Mouse (Mus musculus): ENCODE results near the gene Tep1. TPM values are rescaled to one million over a fixed set of nuclear protein-coding genes. Genes with fewer than 3 reads are reported as not detected.

Tep1 gene
- polyA plus RNA-seq, 1 experiment: 37.8 TPM

DNA sequence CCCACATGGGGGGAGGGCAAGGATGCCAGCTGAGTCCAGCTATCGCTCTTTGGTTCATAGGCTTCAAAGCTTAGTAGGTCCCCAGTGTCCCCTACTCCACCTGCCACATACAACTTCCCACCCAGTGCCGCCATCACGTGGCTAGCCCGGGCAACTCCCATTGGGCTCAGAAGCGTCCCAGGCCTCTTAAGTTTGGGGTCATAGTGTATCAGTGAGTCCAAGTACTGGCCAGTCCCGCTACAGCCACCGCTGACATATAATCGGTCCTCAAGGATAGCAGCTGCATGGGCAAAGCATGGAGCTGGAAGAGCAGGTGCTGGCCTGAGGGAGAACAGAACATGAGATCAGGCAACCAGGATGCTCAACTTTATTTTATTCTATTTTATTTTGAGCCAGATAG lies 21.3 kb upstream of the Tep1 start:
- 93% methylated on average over 8 of the region's 8 CpGs for WGBS
- H3K4me3 ChIP-seq (ENCODE audit: extremely low read depth, insufficient read depth, insufficient read length): no peak overlapping the region

DNA sequence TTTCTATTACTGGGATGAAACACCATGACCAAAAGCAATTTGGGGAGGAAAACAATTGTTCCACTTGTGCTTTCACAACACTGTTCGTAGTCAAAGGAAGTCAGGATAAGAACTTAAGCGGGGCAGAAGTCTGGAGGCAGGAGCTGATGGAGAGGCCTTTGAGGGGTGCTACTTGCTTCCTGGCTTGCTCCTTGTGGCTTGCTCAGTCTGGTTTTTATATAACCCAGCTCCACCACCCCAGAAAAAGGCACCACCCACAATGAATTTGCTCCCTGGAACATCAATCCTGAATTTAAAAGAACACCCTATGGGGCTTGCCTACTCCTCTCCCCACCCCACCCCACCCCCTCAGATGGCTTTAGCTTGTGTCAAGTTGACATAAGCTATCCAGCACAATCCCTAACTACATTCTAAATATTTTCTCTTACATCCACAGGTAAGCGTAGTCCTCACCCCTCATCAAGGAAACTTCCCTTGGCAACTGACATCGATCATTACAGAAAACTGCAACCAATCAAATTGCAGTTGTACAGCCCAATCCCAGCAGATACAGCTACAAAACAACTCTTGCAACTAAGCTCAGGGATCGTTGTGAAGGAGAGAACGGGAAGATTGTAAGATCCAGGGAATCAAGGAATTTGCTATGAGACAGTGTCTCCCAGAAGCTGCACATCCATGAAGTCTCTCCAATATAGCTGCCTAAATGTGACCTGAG lies 6.0 kb upstream of the Tep1 start:
- DNase-seq (ENCODE audit: low read depth in 1 of 2, low spot score in 2 of 2): no peak
- Histone ChIP-seq H3K27me3 (ENCODE audit: control insufficient read depth, insufficient read depth, low read length) (no peaks in the 10 kb centered on the region), H3K27ac (ENCODE audit: insufficient read depth, low read length) (no peak overlapping the region), H3K4me3 (ENCODE audit: extremely low read depth, insufficient read depth, insufficient read length) (no peak overlapping the region), H3K36me3 (ENCODE audit: control insufficient read depth, insufficient read depth, low read length) (no peaks in the 10 kb centered on the region), H3K4me1 (ENCODE audit: control insufficient read depth, insufficient read depth, insufficient read length) (no peaks in the 10 kb centered on the region)
- TF ChIP-seq CTCF (IDR thresholded peaks at IDR 0.05; ENCODE audit: extremely low read depth, insufficient read depth, insufficient read length, insufficient replicate concordance): no peak
- no peak for TF ChIP-seq POLR2A (IDR thresholded peaks at IDR 0.05; ENCODE audit: low read depth, low read length)
- WGBS: 90% methylated on average over 6 of the region's 6 CpGs

More for the DNA sequence above, 21.3 kb upstream of the Tep1 start:
- Histone ChIP-seq H3K36me3 (ENCODE audit: control insufficient read depth, insufficient read depth, low read length) (no peaks in the 10 kb centered on the region), H3K27me3 (ENCODE audit: control insufficient read depth, insufficient read depth, low read length) (no peaks in the 10 kb centered on the region), H3K27ac (ENCODE audit: insufficient read depth, low read length) (no peak overlapping the region), H3K4me1 (ENCODE audit: control insufficient read depth, insufficient read depth, insufficient read length) (no peaks in the 10 kb centered on the region)
- TF ChIP-seq POLR2A (IDR thresholded peaks at IDR 0.05; ENCODE audit: low read depth, low read length) (no peak), CTCF (IDR thresholded peaks at IDR 0.05; ENCODE audit: extremely low read depth, insufficient read depth, insufficient read length, insufficient replicate concordance) (no peak)
- no peak for DNase-seq (ENCODE audit: low read depth in 1 of 2, low spot score in 2 of 2)

DNA sequence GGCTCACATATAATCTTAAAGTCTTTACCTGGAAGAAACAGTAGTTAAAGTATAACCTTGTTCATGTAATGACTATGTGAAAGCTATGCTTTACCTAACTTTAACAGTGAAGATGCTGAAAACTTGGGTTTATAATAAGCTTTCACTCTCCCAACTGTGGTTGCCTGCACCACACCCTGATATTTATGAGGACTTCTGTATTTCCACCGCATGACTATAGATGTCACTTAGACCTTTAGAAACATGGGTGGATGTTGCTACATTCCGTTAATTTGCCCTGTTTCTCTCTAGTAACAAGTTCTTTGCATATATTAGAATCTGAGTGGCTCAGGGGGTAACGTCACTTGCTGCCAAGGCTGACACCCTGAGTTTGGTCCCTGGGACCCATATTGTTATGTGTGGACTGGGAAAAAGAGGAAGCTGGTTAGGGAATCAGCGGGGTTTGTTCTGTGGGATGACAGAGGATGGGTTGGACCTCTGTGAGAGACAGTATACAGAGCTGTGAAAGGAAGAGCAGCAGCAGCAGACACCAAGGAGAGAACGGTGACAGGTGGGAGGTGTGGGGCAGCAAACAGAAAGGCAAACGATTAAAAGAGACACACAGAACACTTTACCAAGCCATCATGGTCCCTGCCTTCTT lies 5.4 kb upstream of the Tep1 start:
- 71% methylated on average over 6 of the region's 6 CpGs for WGBS
- TF ChIP-seq POLR2A (IDR thresholded peaks at IDR 0.05; ENCODE audit: low read depth, low read length) (no peak), CTCF (IDR thresholded peaks at IDR 0.05; ENCODE audit: extremely low read depth, insufficient read depth, insufficient read length, insufficient replicate concordance) (no peak)
- Histone ChIP-seq H3K4me3 (ENCODE audit: extremely low read depth, insufficient read depth, insufficient read length) (no peak overlapping the region), H3K36me3 (ENCODE audit: control insufficient read depth, insufficient read depth, low read length) (no peaks in the 10 kb centered on the region), H3K4me1 (ENCODE audit: control insufficient read depth, insufficient read depth, insufficient read length) (peaks cover 2% of the 10 kb centered on the region; the same call in 1 of the 2 replicates), H3K27ac (ENCODE audit: insufficient read depth, low read length) (no peak overlapping the region), H3K27me3 (ENCODE audit: control insufficient read depth, insufficient read depth, low read length) (no peaks in the 10 kb centered on the region)
- DNase-seq (ENCODE audit: low read depth in 1 of 2, low spot score in 2 of 2): no peak

DNA sequence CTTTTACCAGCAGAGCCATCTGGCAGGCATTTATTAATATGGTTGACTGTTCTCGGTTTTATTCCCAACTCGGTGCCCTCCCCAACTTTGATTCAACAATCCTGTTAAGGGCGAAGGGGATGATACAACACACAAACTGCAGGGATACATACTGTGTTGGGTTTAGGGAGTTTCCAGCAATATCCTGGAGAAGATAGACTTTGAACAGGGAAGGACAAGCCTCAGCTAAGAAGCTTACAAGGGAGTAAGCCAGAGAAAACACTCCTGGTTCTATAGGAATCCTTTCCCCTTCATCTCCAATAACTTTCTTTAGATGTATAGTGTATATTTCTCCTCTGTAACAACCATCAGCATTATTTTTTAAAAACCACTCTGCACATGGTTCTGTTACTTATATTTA lies 4.8 kb upstream of the Tep1 start:
- Histone ChIP-seq H3K27ac (ENCODE audit: insufficient read depth, low read length) (no peak overlapping the region), H3K36me3 (ENCODE audit: control insufficient read depth, insufficient read depth, low read length) (no peaks in the 10 kb centered on the region), H3K4me3 (ENCODE audit: extremely low read depth, insufficient read depth, insufficient read length) (no peak overlapping the region), H3K27me3 (ENCODE audit: control insufficient read depth, insufficient read depth, low read length) (no peaks in the 10 kb centered on the region), H3K4me1 (ENCODE audit: control insufficient read depth, insufficient read depth, insufficient read length) (peaks cover 3% of the 10 kb centered on the region; the same call in 1 of the 2 replicates)
- WGBS: 90% methylated on average over 3 of the region's 3 CpGs
- no peak for DNase-seq (ENCODE audit: low read depth in 1 of 2, low spot score in 2 of 2)
- TF ChIP-seq CTCF (IDR thresholded peaks at IDR 0.05; ENCODE audit: extremely low read depth, insufficient read depth, insufficient read length, insufficient replicate concordance) (no peak), POLR2A (IDR thresholded peaks at IDR 0.05; ENCODE audit: low read depth, low read length) (no peak)

DNA sequence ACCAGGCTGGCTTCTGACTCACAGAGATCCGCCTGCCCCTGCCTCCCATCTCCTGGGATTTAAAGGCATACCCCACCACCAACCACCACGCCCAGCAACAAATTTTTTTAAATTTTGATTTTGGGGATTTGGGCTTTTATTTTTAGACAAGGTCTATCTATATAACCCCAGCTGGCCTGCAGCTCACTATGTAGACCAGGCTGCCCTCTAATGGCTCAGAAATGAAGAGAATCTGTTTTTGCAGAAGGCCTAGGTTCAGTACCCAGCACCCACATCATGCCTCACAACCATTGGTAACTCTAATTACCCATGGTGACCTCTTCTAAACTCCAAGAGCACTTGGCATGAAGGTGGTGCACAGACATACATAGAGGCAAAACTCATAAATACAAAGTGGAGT lies 924 bp upstream of the Tep1 start:
- 0 out of 2 replicates have a peak, but pooled peaks cover 3% of the 10 kb centered on the region for H3K36me3 ChIP-seq (ENCODE audit: control insufficient read depth, insufficient read depth, low read length)
- no peak overlapping the region for H3K27ac ChIP-seq (ENCODE audit: insufficient read depth, low read length)
- no peak for TF ChIP-seq CTCF (IDR thresholded peaks at IDR 0.05; ENCODE audit: extremely low read depth, insufficient read depth, insufficient read length, insufficient replicate concordance)
- no peak for TF ChIP-seq POLR2A (IDR thresholded peaks at IDR 0.05; ENCODE audit: low read depth, low read length)
- no peak overlapping the region for H3K4me3 ChIP-seq (ENCODE audit: extremely low read depth, insufficient read depth, insufficient read length)
- 68% methylated on average over 2 of the region's 2 CpGs for WGBS
- peaks cover 3% of the 10 kb centered on the region; the same call in 1 of the 2 replicates for H3K4me1 ChIP-seq (ENCODE audit: control insufficient read depth, insufficient read depth, insufficient read length)
- no peak for DNase-seq (ENCODE audit: low read depth in 1 of 2, low spot score in 2 of 2)
- H3K27me3 ChIP-seq (ENCODE audit: control insufficient read depth, insufficient read depth, low read length): no peaks in the 10 kb centered on the region

DNA sequence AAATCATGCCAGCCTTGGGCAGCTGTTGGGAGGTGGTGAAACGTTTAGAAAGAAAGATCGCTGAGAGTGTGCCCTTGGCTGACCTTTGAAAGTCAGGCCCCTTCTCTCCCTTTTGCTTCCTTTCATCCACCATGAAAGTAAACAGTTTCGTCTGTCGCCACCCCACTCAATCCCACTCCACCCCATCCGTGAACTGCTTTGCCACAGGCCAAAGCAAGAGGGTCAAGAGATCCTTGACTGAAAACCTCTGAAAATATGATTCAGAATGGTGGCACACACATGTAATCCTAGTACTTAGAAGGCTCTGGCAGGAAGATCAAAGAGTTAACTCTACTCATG lies 414 bp upstream of the Tep1 start:
- no peak for DNase-seq (ENCODE audit: low read depth in 1 of 2, low spot score in 2 of 2)
- Histone ChIP-seq H3K4me3 (ENCODE audit: extremely low read depth, insufficient read depth, insufficient read length) (peak overlapping the region; percentile 87), H3K27me3 (ENCODE audit: control insufficient read depth, insufficient read depth, low read length) (no peaks in the 10 kb centered on the region), H3K36me3 (ENCODE audit: control insufficient read depth, insufficient read depth, low read length) (0 out of 2 replicates have a peak, but pooled peaks cover 3% of the 10 kb centered on the region), H3K4me1 (ENCODE audit: control insufficient read depth, insufficient read depth, insufficient read length) (peaks cover 3% of the 10 kb centered on the region; the same call in 1 of the 2 replicates), H3K27ac (ENCODE audit: insufficient read depth, low read length) (peak overlapping the region; percentile 65)
- TF ChIP-seq POLR2A (IDR thresholded peaks at IDR 0.05; ENCODE audit: low read depth, low read length) (no peak; the same call in 1 of the 2 replicates), CTCF (IDR thresholded peaks at IDR 0.05; ENCODE audit: extremely low read depth, insufficient read depth, insufficient read length, insufficient replicate concordance) (no peak)
- 32% methylated on average over 5 of the region's 5 CpGs for WGBS

DNA sequence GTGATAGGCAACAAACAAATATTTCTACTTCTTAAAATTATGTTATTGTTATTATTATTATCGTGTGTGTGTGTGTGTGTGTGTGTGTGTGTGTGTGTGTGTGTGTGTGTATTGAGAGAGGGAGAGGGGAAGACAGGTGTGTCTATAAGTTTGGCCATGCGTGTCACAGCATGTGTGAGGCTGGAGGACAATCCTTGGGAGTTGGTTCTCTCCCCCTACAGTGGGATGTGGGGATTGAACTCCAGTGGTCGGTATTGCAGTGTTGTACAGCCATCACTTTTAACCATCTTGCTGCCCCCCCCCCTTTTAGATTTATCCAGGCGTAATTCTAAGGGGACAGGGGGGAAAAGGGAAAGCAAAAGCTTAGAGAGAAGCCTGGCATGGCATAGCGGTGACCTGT lies 1.7 kb downstream of the Tep1 start:
- Histone ChIP-seq H3K36me3 (ENCODE audit: control insufficient read depth, insufficient read depth, low read length) (peaks cover 3% of the 10 kb centered on the region), H3K4me3 (ENCODE audit: extremely low read depth, insufficient read depth, insufficient read length) (no peak overlapping the region), H3K4me1 (ENCODE audit: control insufficient read depth, insufficient read depth, insufficient read length) (peaks cover 3% of the 10 kb centered on the region; the same call in 1 of the 2 replicates), H3K27me3 (ENCODE audit: control insufficient read depth, insufficient read depth, low read length) (no peaks in the 10 kb centered on the region), H3K27ac (ENCODE audit: insufficient read depth, low read length) (no peak overlapping the region)
- TF ChIP-seq CTCF (IDR thresholded peaks at IDR 0.05; ENCODE audit: extremely low read depth, insufficient read depth, insufficient read length, insufficient replicate concordance) (no peak), POLR2A (IDR thresholded peaks at IDR 0.05; ENCODE audit: low read depth, low read length) (no peak)
- no peak for DNase-seq (ENCODE audit: low read depth in 1 of 2, low spot score in 2 of 2)
- WGBS: 90% methylated on average over 5 of the region's 5 CpGs
